8 mouse cellular contexts compared by ENCODE assay signal in genomic region chr3:68493586-68494295, GRCm38 (mm10).
DNase-seq lines count a peak whose midpoint lies in the region; ATAC-seq lines count a peak whose summit lies in the region.

No protein-coding gene starts in this region.

- peak; percentile 94 for DNase-seq in ES-CJ7 (ENCODE audit: low read depth, low spot score)
- peak; percentile 37 for DNase-seq in cerebellum, adult 8-10 months
- DNase-seq in heart, postnatal 14 days = peak; percentile 79 to 82
- DNase-seq in kidney, postnatal 4 days = peak; percentile 89 to 93
- DNase-seq in thymus, postnatal 0 days (ENCODE audit: low spot score) = peak; percentile 30

- peak overlapping the region; percentile 87 for H3K4me2 ChIP-seq in forebrain, embryonic 16.5 days (ENCODE audit: low read length)
- peak overlapping the region; percentile 88 for H3K4me2 ChIP-seq in liver, embryonic 16.5 days (ENCODE audit: low read depth, low read length)
- H3K4me2 ChIP-seq in neural tube, embryonic 14.5 days (ENCODE audit: low read depth, low read length) = peak overlapping the region; percentile 91

- peaks cover 5% of the 10 kb centered on the region; the same call in 1 of the 2 replicates for H3K27me3 ChIP-seq in forebrain, embryonic 16.5 days (replicated peaks; ENCODE audit: control insufficient read depth, insufficient read depth, low read length)
- H3K27me3 ChIP-seq in liver, embryonic 16.5 days (ENCODE audit: control insufficient read depth, insufficient read depth, low read depth, low read length) = peaks cover 36% of the 10 kb centered on the region
- H3K27me3 ChIP-seq in neural tube, embryonic 14.5 days (ENCODE audit: control insufficient read depth, insufficient read depth, low read length) = no peaks in the 10 kb centered on the region

- under 1% methylated on average over 59 of the region's 70 CpGs for WGBS in forebrain, embryonic 16.5 days
- WGBS in liver, embryonic 16.5 days (ENCODE audit: insufficient replicate concordance) = under 1% methylated on average over 65 of the region's 70 CpGs
- WGBS in neural tube, embryonic 14.5 days = under 1% methylated on average over 65 of the region's 70 CpGs

- H3K4me3 ChIP-seq in forebrain, embryonic 16.5 days (replicated peaks; ENCODE audit: low read length) = peak overlapping the region; percentile 62
- H3K4me3 ChIP-seq in liver, embryonic 16.5 days (ENCODE audit: low read depth, low read length) = peak overlapping the region; percentile 65
- H3K4me3 ChIP-seq in neural tube, embryonic 14.5 days (ENCODE audit: low read depth, low read length) = peak overlapping the region; percentile 72

- peak; percentile 85 for ATAC-seq in forebrain, embryonic 16.5 days
- ATAC-seq in liver, embryonic 16.5 days (ENCODE audit: low read depth) = peak; percentile 63
- ATAC-seq in neural tube, embryonic 14.5 days (ENCODE audit: low read depth) = peak; percentile 81

- H3K27ac ChIP-seq in forebrain, embryonic 16.5 days (ENCODE audit: low read length) = peak overlapping the region; percentile 81
- no peak overlapping the region for H3K27ac ChIP-seq in liver, embryonic 16.5 days (ENCODE audit: low read length)
- peak overlapping the region; percentile 81 for H3K27ac ChIP-seq in neural tube, embryonic 14.5 days (ENCODE audit: low read depth, low read length)

- intact Hi-C loops in heart, postnatal 14 days (cut with DNase I) = loop anchor here (2.0 kb wide), 1 partner anchor 49 kb away; no protein-coding TSS in a partner anchor

- H3K9ac ChIP-seq in forebrain, embryonic 16.5 days (replicated peaks; ENCODE audit: low read depth, low read length) = peak overlapping the region; percentile 69
- H3K9ac ChIP-seq in liver, embryonic 16.5 days (ENCODE audit: low read depth, low read length) = peak overlapping the region; percentile 40; the same call in 1 of the 2 replicates
- peak overlapping the region; percentile 71 for H3K9ac ChIP-seq in neural tube, embryonic 14.5 days (replicated peaks; ENCODE audit: low read depth, low read length)

- H3K36me3 ChIP-seq in forebrain, embryonic 16.5 days (ENCODE audit: control insufficient read depth, insufficient read depth) = no peaks in the 10 kb centered on the region
- no peaks in the 10 kb centered on the region for H3K36me3 ChIP-seq in liver, embryonic 16.5 days (ENCODE audit: control insufficient read depth, insufficient read depth)
- H3K36me3 ChIP-seq in neural tube, embryonic 14.5 days (ENCODE audit: control insufficient read depth, insufficient read depth, low read length) = no peaks in the 10 kb centered on the region

- peaks cover 25% of the 10 kb centered on the region for H3K4me1 ChIP-seq in forebrain, embryonic 16.5 days (replicated peaks; ENCODE audit: control insufficient read depth, insufficient read depth, low read length)
- H3K4me1 ChIP-seq in liver, embryonic 16.5 days (ENCODE audit: control insufficient read depth, low read depth, low read length) = peaks cover 20% of the 10 kb centered on the region
- 0 out of 2 replicates have a peak, but pooled peaks cover 9% of the 10 kb centered on the region for H3K4me1 ChIP-seq in neural tube, embryonic 14.5 days (ENCODE audit: control insufficient read depth, insufficient read depth, low read length)

- H3K9me3 ChIP-seq in forebrain, embryonic 16.5 days (ENCODE audit: control insufficient read depth, low read length) = no peaks in the 10 kb centered on the region
- H3K9me3 ChIP-seq in liver, embryonic 16.5 days (replicated peaks; ENCODE audit: control insufficient read depth, low read length) = no peaks in the 10 kb centered on the region
- H3K9me3 ChIP-seq in neural tube, embryonic 14.5 days (ENCODE audit: control insufficient read depth, low read length) = no peaks in the 10 kb centered on the region

Comparison
In these comparisons a context has a peak if more than half of its experiments do, and no peak if none do; other contexts are left out.
1. DNase-seq: peak in every context shown above with its lines; median percentile 94 in ES-CJ7; 91 in kidney, postnatal 4 days; 80 in heart, postnatal 14 days; 37 in cerebellum, adult 8-10 months; 30 in thymus, postnatal 0 days.